13 mouse cellular contexts compared by ENCODE assay signal in genomic region chr6:86579066-86579784, GRCm38 (mm10). TPM values are rescaled to one million over a fixed set of nuclear protein-coding genes. Genes with fewer than 3 reads are reported as not detected.
A peak's percentile ranks its signal among the peaks of the same experiment; 100 is the strongest.
DNase-seq lines count a peak whose midpoint lies in the region; ATAC-seq lines count a peak whose summit lies in the region.
"Had no signal": no experiment of that assay in that cellular context is flagged by ENCODE, and none has a peak within 500 bp of the region (broad histone marks: within the 10 kb centered on the region; RNA-seq: fewer than 3 reads in every experiment).

No protein-coding gene starts in this region.

- no peaks in the 10 kb centered on the region for H3K27me3 ChIP-seq in heart, embryonic 10.5 days (ENCODE audit: insufficient read depth, poor library complexity, severe bottlenecking)
- no peaks in the 10 kb centered on the region for H3K27me3 ChIP-seq in lung, embryonic 16.5 days (ENCODE audit: control insufficient read depth, insufficient read depth, low read depth, low read length)
- no peaks in the 10 kb centered on the region for H3K27me3 ChIP-seq in liver, embryonic 11.5 days (replicated peaks; ENCODE audit: control insufficient read depth, insufficient read depth, low read length)
- H3K27me3 ChIP-seq in forebrain, embryonic 11.5 days (ENCODE audit: control insufficient read depth, insufficient read depth, low read length) = no peaks in the 10 kb centered on the region
- H3K27me3 ChIP-seq: neural tube, embryonic 13.5 days had no signal

- no peaks in the 10 kb centered on the region for H3K9me3 ChIP-seq in heart, embryonic 10.5 days
- no peaks in the 10 kb centered on the region for H3K9me3 ChIP-seq in lung, embryonic 16.5 days (ENCODE audit: control insufficient read depth, low read length)
- no peaks in the 10 kb centered on the region for H3K9me3 ChIP-seq in liver, embryonic 11.5 days (ENCODE audit: control insufficient read depth, low read length)
- H3K9me3 ChIP-seq in forebrain, embryonic 11.5 days (ENCODE audit: control insufficient read depth, low read length) = no peaks in the 10 kb centered on the region
- H3K9me3 ChIP-seq: neural tube, embryonic 13.5 days had no signal

- no peak for ATAC-seq in lung, embryonic 16.5 days (ENCODE audit: low read depth)
- ATAC-seq in granulocyte monocyte progenitor cell, adult 5-6 weeks (replicated peaks; ENCODE audit: poor library complexity, severe bottlenecking) = peak; percentile 76
- peak; percentile 62; the same call in 1 of the 2 replicates for ATAC-seq in monocyte, adult 5-6 weeks (replicated peaks; ENCODE audit: insufficient number of reproducible peaks, low FRiP score, low TSS enrichment, poor library complexity, severe bottlenecking)
- ATAC-seq in liver, embryonic 11.5 days (replicated peaks; ENCODE audit: low FRiP score) = no peak
- no peak for ATAC-seq in forebrain, embryonic 11.5 days (replicated peaks; ENCODE audit: low FRiP score)
- ATAC-seq: activated CD4-positive, CD25-positive, alpha-beta regulatory T cell, adult 4 months had no signal

- no peak overlapping the region for H3K4me2 ChIP-seq in lung, embryonic 16.5 days (ENCODE audit: low read depth, low read length)
- no peak overlapping the region for H3K4me2 ChIP-seq in liver, embryonic 11.5 days
- no peak overlapping the region for H3K4me2 ChIP-seq in forebrain, embryonic 11.5 days (ENCODE audit: low read depth, low read length, severe bottlenecking)
- H3K4me2 ChIP-seq: neural tube, embryonic 13.5 days had no signal

- peak overlapping the region; percentile 52 for H3K27ac ChIP-seq in heart, embryonic 10.5 days
- peak overlapping the region; percentile 22 for H3K27ac ChIP-seq in lung, embryonic 16.5 days (ENCODE audit: low read length)
- H3K27ac ChIP-seq in liver, embryonic 11.5 days (ENCODE audit: low read depth, low read length) = no peak overlapping the region
- no peak overlapping the region for H3K27ac ChIP-seq in forebrain, embryonic 11.5 days (ENCODE audit: low read depth, low read length)
- H3K27ac ChIP-seq: liver, embryonic 14.5 days; neural tube, embryonic 13.5 days had no signal

- no peak overlapping the region for H3K4me3 ChIP-seq in heart, embryonic 10.5 days
- H3K4me3 ChIP-seq in lung, embryonic 16.5 days (ENCODE audit: low read length) = no peak overlapping the region
- no peak overlapping the region for H3K4me3 ChIP-seq in liver, embryonic 11.5 days (ENCODE audit: low read depth, low read length)
- H3K4me3 ChIP-seq in forebrain, embryonic 11.5 days (ENCODE audit: low read depth, low read length) = no peak overlapping the region
- H3K4me3 ChIP-seq: neural tube, embryonic 13.5 days had no signal

- H3K9ac ChIP-seq in lung, embryonic 16.5 days (ENCODE audit: low read length) = no peak overlapping the region
- H3K9ac ChIP-seq in liver, embryonic 11.5 days (ENCODE audit: low read depth, low read length) = no peak overlapping the region
- no peak overlapping the region; the same call in 1 of the 2 replicates for H3K9ac ChIP-seq in forebrain, embryonic 11.5 days (ENCODE audit: low read length)
- H3K9ac ChIP-seq: liver, embryonic 14.5 days; neural tube, embryonic 13.5 days had no signal

- 76% methylated on average over 2 of the region's 2 CpGs for WGBS in heart, embryonic 10.5 days
- WGBS in lung, embryonic 16.5 days = 46% methylated on average over 2 of the region's 2 CpGs
- WGBS in liver, embryonic 11.5 days = 54% methylated on average over 2 of the region's 2 CpGs
- 63% methylated on average over 2 of the region's 2 CpGs for WGBS in forebrain, embryonic 11.5 days

- no peaks in the 10 kb centered on the region for H3K36me3 ChIP-seq in heart, embryonic 10.5 days
- H3K36me3 ChIP-seq in lung, embryonic 16.5 days (ENCODE audit: control insufficient read depth, insufficient read depth, low read length) = no peaks in the 10 kb centered on the region
- no peaks in the 10 kb centered on the region for H3K36me3 ChIP-seq in liver, embryonic 11.5 days (ENCODE audit: control insufficient read depth, insufficient read depth, low read length)
- no peaks in the 10 kb centered on the region for H3K36me3 ChIP-seq in forebrain, embryonic 11.5 days (ENCODE audit: control insufficient read depth, insufficient read depth, low read length)
- H3K36me3 ChIP-seq: neural tube, embryonic 13.5 days had no signal

- DNase-seq in heart, embryonic 10.5 days (ENCODE audit: low spot score) = no peak
- no peak for DNase-seq in heart, adult 8-10 months (ENCODE audit: low spot score)
- DNase-seq in lung, postnatal 4 days = no peak
- no peak for DNase-seq in liver, embryonic 11.5 days (ENCODE audit: low spot score)
- DNase-seq in forebrain, embryonic 11.5 days (ENCODE audit: low spot score) = no peak
- DNase-seq: right cerebral cortex, postnatal 25 days had no signal

- peaks cover 29% of the 10 kb centered on the region for H3K4me1 ChIP-seq in heart, embryonic 10.5 days
- peaks cover 31% of the 10 kb centered on the region for H3K4me1 ChIP-seq in lung, embryonic 16.5 days (replicated peaks; ENCODE audit: control insufficient read depth, insufficient read depth, low read length)
- no peaks in the 10 kb centered on the region for H3K4me1 ChIP-seq in liver, embryonic 11.5 days (replicated peaks; ENCODE audit: control insufficient read depth, insufficient read depth, low read length)
- 0 out of 2 replicates have a peak, but pooled peaks cover 2% of the 10 kb centered on the region for H3K4me1 ChIP-seq in forebrain, embryonic 11.5 days (replicated peaks; ENCODE audit: control insufficient read depth, insufficient read depth, low read length)

RNA-seq across cellular contexts. Expression of gene Asprv1, which starts 48.7 kb away (rescaled TPM):
- polyA plus RNA-seq in heart, embryonic 10.5 days (2016; fragmentation: Nextera tagmentation; extraction: Ambion mirVana) = 0.23 and 0.58 TPM in 2 replicates
- not detected for total RNA-seq in heart, adult 8-10 months (2022)
- polyA plus RNA-seq in lung, embryonic 16.5 days (2015; fragmentation: Nextera tagmentation; extraction: Ambion mirVana) = 1.0 and 5.3 TPM in 2 replicates
- total RNA-seq in granulocyte monocyte progenitor cell, adult 5-6 weeks (2014; fragmentation: Nextera tagmentation) = not detected in 2 replicates
- 0.98 TPM in 1 of 2 replicates, not detected in the other for total RNA-seq in granulocyte monocyte progenitor cell, adult 5-6 weeks (2017)
- total RNA-seq in monocyte, adult 5-6 weeks (2017) = 0.29 to 0.96 TPM in 2 of 3 replicates, not detected in the other
- polyA plus RNA-seq in liver, embryonic 11.5 days (2014; fragmentation: Nextera tagmentation; extraction: Ambion mirVana) = 0.19 and 0.36 TPM in 2 replicates
- 0.35 and 0.59 TPM in 2 replicates for polyA plus RNA-seq in forebrain, embryonic 11.5 days (2014; fragmentation: Nextera tagmentation; extraction: Ambion mirVana)
- total RNA-seq: heart, adult 18-20 months had no signal

RNA-seq across cellular contexts. Expression of gene Pcbp1, which starts 53.1 kb away (rescaled TPM):
- polyA plus RNA-seq in heart, embryonic 10.5 days (2016; fragmentation: Nextera tagmentation; extraction: Ambion mirVana) = 411 and 428 TPM in 2 replicates
- total RNA-seq in heart, adult 8-10 months (2022) = 100 to 1,000 TPM; 157 to 166 (median 162) TPM
- polyA plus RNA-seq in lung, embryonic 16.5 days (2015; fragmentation: Nextera tagmentation; extraction: Ambion mirVana) = 168 and 192 TPM in 2 replicates
- total RNA-seq in granulocyte monocyte progenitor cell, adult 5-6 weeks (2014; fragmentation: Nextera tagmentation) = 258 and 285 TPM in 2 replicates
- 130 and 152 TPM in 2 replicates for total RNA-seq in granulocyte monocyte progenitor cell, adult 5-6 weeks (2017)
- total RNA-seq in monocyte, adult 5-6 weeks (2017) = 36.4 to 57.1 TPM (median 52.3 TPM) in 3 replicates
- 543 and 554 TPM in 2 replicates for polyA plus RNA-seq in liver, embryonic 11.5 days (2014; fragmentation: Nextera tagmentation; extraction: Ambion mirVana)
- 573 and 583 TPM in 2 replicates for polyA plus RNA-seq in forebrain, embryonic 11.5 days (2014; fragmentation: Nextera tagmentation; extraction: Ambion mirVana)

Comparison
In these comparisons a context has a peak if more than half of its experiments do, and no peak if none do; other contexts are left out.
1. H3K27ac ChIP-seq: peak in heart, embryonic 10.5 days (single experiment) and lung, embryonic 16.5 days (single experiment); none in liver, embryonic 11.5 days (single experiment) and forebrain, embryonic 11.5 days (single experiment).
2. ATAC-seq: peak in granulocyte monocyte progenitor cell, adult 5-6 weeks (single experiment) and monocyte, adult 5-6 weeks (single experiment); none in lung, embryonic 16.5 days (single experiment), liver, embryonic 11.5 days (single experiment) and forebrain, embryonic 11.5 days (single experiment).